Mouse (Mus musculus): Measurements from ENCODE around the gene Prss54. TPM values are rescaled to one million over a fixed set of nuclear protein-coding genes. Genes with fewer than 3 reads are reported as not detected.
A peak's percentile ranks its signal among the peaks of the same experiment; 100 is the strongest.

Gene Prss54
- total RNA-seq, 2 experiments from 2014 or later, result not detected

DNA sequence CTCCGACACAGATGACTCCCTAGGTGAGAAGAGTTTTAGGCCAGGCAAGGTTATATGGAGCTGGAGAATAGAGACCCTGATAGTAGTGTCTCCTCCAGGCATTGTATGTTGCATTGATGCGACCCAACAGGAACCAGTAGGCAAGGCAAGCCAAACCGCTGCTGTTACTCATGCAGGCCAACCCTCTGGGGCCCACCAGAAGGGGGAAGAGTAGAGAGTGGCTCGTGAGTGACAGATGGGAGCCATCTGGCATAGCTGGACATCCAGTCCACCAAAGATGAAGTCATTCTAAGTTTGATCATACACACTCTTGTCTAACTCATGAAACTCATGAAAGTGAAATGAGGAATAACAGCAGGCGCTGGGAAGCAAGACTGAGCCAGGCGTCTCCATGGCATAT, 9.3 kb downstream of the Prss54 start:
- DNase-seq, result no peak
- intact Hi-C loops (cut with DNase I; ENCODE audit: low total_unique reads), result no loop called here

DNA sequence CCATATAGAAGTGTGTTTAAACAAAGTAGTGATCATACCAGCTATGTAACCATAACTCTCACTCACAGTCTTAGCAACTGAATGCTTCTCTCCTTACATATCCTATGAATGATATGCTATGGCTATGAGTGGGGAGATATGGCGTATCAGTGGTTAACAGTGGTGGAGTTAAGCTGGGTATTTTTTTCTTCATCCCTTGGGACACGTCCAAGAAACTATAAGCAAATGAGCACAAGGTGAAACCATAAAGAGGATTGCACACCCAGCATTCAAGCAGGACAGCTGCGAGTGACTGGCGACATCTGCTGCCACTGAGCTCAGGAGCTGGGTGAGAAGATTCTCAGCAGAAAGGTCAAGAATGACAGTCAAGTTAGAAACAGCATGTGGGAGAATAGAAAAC, 9.9 kb downstream of the Prss54 start:
- DNase-seq, result no peak
- intact Hi-C loops (cut with DNase I; ENCODE audit: low total_unique reads), result no loop called here

DNA sequence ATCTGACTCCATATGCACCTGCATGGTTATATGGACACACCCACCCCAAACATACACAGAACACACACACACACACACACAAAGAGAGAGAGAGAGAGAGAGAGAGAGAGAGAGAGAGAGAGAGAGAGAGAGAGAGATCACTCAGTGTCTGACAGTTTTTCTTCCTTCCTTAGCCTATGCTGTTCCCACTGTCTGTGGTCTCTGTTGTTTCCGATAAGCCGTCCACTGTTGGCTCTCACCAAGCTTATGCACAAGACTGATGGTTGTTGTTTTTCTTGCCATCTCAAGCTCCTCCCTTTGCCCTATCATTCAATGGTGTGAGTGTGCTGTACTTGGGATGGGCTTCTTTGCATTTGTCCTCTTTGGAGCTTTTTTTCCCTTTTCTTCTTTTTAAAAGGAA, 20.2 kb downstream of the Prss54 start:
- no peak for DNase-seq
- intact Hi-C loops (cut with DNase I; ENCODE audit: low total_unique reads), result no loop called here

DNA sequence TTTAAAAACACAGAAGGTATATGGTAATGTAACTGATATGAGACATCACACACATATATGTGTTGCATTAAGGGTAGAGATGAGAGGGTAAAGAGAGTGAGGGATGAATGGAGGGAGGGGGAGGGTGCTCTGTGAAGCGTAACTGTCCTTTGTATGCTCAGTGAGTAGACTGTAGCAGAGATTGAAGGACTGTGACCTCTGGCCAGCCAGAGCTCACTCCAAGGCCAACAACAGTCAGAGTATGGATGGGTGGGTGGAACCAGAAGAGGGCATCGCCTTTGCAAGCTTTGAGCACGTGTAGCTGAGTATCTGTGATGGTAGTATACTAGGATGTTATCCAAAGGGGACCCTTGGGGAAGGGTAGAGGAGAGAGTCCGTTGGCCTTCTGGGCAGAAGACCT, 24.6 kb downstream of the Prss54 start:
- intact Hi-C loops (cut with DNase I; ENCODE audit: low total_unique reads), result no loop called here
- DNase-seq, result no peak

- intact Hi-C loops (cut with DNase I; ENCODE audit: low total_unique reads), result no loop called here
- no peak for DNase-seq
Measured at GRCm38 (mm10) chr8:95549871-95550829, 26.0 kb downstream of the Prss54 start.

DNA sequence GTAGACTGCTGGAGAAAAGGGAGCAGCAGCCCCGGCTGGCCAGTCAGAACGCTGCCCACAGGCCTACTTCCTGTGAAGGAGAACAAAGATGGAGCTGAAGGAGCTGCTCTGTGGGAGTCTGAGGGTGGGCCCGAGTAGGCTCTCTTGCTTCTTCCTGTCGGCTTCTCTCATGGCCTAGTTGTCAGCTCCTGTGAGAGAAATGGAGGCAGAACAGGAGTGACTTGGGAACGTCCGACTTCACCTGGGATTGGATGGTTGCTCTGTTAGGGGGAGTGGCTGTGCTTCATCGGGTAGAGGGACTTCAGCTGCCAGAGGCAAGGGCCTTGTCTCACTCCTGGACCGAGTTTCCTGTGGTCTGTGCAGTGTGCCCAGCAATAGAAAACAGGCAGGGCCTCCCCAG, 28.2 kb downstream of the Prss54 start:
- intact Hi-C loops (cut with DNase I; ENCODE audit: low total_unique reads), result no loop called here
- no peak for DNase-seq

- DNase-seq, result no peak
- intact Hi-C loops (cut with DNase I; ENCODE audit: low total_unique reads), result no loop called here
Measured at GRCm38 (mm10) chr8:95546986-95547385, 29.2 kb downstream of the Prss54 start.

- intact Hi-C loops (cut with DNase I; ENCODE audit: low total_unique reads), result no loop called here
- DNase-seq, result no peak
Measured at GRCm38 (mm10) chr8:95545815-95546214, 30.3 kb downstream of the Prss54 start.

GRCm38 (mm10) chr8:95543065-95543464, 33.1 kb downstream of the Prss54 start:
- intact Hi-C loops (cut with DNase I; ENCODE audit: low total_unique reads), result no loop called here
- no peak for DNase-seq

GRCm38 (mm10) chr8:95542191-95542590, 33.9 kb downstream of the Prss54 start:
- intact Hi-C loops (cut with DNase I; ENCODE audit: low total_unique reads), result no loop called here
- no peak for DNase-seq

DNA sequence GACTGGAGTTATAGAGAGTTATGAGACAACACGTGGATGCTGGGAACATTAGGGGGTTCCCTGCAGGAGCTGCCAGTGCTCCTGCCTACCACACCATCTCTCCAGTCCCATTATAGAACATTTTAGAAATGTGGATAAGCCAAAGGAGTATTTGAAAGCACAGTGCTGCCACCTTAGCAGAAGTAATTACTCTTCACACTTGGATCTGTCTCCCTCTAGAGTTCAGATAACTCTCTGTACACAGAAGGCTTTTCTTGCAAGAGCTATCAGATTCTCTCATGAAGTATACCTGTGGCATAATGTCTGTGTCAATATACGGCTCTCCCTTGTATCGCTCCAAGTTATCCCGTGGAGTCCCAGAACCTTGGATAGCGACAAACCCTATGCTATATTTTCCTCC, 36.7 kb downstream of the Prss54 start:
- no peak for DNase-seq
- intact Hi-C loops (cut with DNase I; ENCODE audit: low total_unique reads), result loop anchor here (5.0 kb wide), 1 partner anchor 908 kb away; no protein-coding TSS in a partner anchor

GRCm38 (mm10) chr8:95533584-95534387, 42.4 kb downstream of the Prss54 start, which contains the start of gene Ccdc113:
Gene Ccdc113, plus strand, starts transcription at chr8:95534085.
- peak; percentile 26 for DNase-seq
- intact Hi-C loops (cut with DNase I; ENCODE audit: low total_unique reads), result no loop called here

DNA sequence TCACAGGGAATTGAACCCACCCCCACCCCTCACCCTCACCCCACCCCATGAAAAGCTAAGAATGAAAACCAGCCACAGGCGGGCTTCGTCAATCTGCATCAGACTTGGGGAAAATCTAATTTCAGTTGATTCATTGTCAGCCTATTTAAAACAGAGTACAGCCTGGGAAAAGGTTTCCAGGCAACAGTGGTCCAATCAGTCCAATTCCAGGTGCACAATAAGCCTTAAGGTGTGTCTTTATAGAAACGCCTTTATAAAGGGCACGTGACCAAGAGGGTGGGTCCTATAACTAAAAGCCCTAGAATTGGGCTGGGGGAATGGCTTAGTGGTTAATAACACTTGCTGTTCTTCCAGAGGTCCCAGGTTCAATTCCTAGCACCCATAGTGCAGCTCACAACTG, 43.9 kb downstream of the Prss54 start:
- no peak for DNase-seq
- intact Hi-C loops (cut with DNase I; ENCODE audit: low total_unique reads), result no loop called here

DNA sequence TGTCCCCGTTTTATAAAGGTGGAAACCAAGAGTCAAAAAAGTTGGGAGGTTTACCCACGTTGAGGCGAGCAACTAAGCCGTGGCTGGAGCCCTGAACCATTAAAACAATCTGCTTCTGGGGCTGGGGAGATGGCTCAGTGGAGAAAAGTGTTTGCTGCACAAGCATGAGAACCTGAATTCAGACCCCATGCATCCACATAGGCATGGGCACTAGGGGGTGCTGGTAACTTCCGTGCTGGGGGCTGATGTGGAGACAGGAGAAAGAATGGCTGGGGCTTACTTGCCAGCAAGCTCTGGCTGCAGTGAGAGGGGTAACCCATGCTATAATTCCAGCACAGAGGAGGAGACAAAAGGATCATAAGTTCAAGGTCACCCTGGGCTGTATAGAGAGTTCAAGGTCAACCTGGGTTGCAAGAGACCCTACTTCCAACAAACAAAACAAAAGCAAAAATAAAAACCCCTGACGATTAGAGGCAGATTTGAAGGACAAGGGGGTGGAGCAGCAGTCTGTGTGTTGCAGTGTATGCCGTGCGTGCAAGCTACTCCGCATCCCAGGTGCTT, 47.3 kb downstream of the Prss54 start:
- no peak for DNase-seq
- intact Hi-C loops (cut with DNase I; ENCODE audit: low total_unique reads), result no loop called here

DNA sequence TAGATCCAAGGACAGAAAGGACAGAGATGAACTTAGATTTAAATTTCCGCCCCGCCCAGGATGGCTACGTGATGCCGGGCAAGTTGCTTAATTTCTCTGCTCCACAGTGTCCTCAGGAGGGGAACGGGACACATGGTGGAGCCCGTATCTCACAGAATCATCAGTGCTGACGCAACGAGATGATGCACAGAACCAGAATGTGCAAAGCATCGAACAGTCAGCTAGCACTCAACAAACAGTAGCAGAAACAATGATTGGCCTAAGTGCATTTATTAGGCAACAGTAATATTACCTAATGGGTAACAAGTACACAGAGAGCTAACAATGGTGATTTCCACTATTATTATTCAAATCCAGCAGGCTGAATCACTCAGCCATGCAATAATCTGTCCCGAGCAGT, 47.9 kb downstream of the Prss54 start:
- intact Hi-C loops (cut with DNase I; ENCODE audit: low total_unique reads), result no loop called here
- DNase-seq, result no peak

DNA sequence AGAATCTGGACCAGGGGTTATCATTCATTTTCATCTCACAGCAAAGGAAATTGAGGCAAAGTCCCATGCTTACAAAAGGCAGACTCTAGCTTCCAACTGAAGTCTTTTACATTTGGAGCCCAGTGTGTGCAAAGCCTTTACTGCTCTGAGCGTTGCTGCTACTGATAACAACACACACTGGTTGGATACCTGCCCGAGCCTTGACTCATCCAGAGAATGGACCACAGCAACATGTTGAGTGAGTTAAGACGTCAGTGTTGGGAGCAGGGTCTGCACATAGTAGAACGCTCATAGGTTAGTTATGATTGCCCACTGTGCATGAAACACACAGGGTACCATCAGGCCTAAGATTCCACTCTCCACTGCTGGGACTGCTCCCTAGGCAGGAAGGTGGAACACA, 52.1 kb downstream of the Prss54 start:
- intact Hi-C loops (cut with DNase I; ENCODE audit: low total_unique reads), result no loop called here
- no peak for DNase-seq

DNA sequence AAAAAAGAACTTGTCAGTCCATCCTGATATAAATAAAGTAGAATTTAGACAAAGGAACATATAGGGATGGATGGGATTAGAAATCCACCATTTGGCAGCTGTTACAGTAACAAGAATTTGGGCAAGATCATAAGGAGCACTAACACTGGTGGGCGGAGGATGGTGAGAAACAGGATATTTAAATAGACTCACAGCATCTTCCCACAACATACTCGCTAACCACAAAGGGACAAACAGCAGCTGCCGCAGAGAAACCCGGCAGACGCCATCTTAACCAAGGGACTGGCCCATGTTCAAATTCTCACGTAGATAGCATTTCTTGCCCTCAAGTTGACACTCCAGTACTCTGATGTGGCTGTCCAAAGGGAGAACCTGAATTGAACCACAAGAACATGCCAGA, 59.2 kb downstream of the Prss54 start:
- DNase-seq, result no peak
- intact Hi-C loops (cut with DNase I; ENCODE audit: low total_unique reads), result no loop called here

DNA sequence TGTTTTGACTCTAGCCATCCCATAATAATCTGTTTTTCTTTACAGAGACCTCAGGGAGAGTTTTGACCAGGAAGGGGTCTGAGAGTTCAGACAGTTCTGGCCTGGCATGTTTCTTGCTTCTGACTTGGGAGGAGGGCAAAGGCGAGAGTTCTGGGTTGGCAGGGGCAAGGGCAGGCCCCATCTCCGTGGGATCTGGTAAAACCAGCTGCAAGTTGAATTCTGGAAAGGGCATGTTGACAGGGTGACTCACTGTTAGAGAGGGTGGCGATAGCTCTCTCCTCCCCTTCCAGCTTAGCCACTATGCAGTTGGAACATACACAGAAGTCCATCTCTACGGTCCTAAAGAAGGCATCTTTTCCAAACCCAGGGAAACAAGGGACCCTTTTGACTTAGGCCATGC, 62.9 kb downstream of the Prss54 start:
- no peak for DNase-seq
- intact Hi-C loops (cut with DNase I; ENCODE audit: low total_unique reads), result no loop called here

GRCm38 (mm10) chr8:95512257-95512656, 63.9 kb downstream of the Prss54 start:
- DNase-seq, result no peak
- intact Hi-C loops (cut with DNase I; ENCODE audit: low total_unique reads), result no loop called here
